Mouse (Mus musculus) midbrain, embryonic 11.5 days (tissue): ENCODE data around the gene Hhipl1. TPM values are rescaled to one million over a fixed set of nuclear protein-coding genes. Genes with fewer than 3 reads are reported as not detected.

Source experiments
- ATAC-seq: fragments of 200-750 bp; cut with Nextera tagmentation; 2 replicates; pipeline ENCODE4 v1.8.0; 2017; ENCODE audit warnings: moderate TSS enrichment, moderate library complexity; ENCODE audit not compliant: low FRiP score
- DNase-seq: peaks from one replicate; pipeline ENCODE4 v3.0.0; 2015; ENCODE audit warnings: low spot score; ENCODE audit errors: missing footprints
- H3K27ac ChIP-seq: fragments of 300-500 bp; sonication (generic); 2 replicates; pipeline ENCODE4 v1.5.1; 2014; ENCODE audit warnings: low read depth, low read length
- H3K27me3 ChIP-seq: fragments of 300-500 bp; sonication (generic); 2 replicates; pipeline ENCODE4 v1.6.1; 2014; ENCODE audit warnings: mild to moderate bottlenecking, low read length, moderate library complexity, mixed read lengths; ENCODE audit not compliant: control insufficient read depth, insufficient read depth
- H3K36me3 ChIP-seq: fragments of 300-500 bp; sonication (generic); 2 replicates; pipeline ENCODE4 v1.6.1; 2014; ENCODE audit warnings: mild to moderate bottlenecking, low read length, moderate library complexity, mixed read lengths; ENCODE audit not compliant: control insufficient read depth, insufficient read depth
- H3K4me1 ChIP-seq: fragments of 300-500 bp; sonication (generic); 2 replicates; pipeline ENCODE4 v1.6.1; 2014; ENCODE audit warnings: low read length; ENCODE audit not compliant: control insufficient read depth, insufficient read depth
- H3K4me2 ChIP-seq: fragments of 300-500 bp; sonication (generic); 2 replicates; pipeline ENCODE4 v1.6.1; 2014; ENCODE audit warnings: mild to moderate bottlenecking, moderate library complexity
- H3K4me3 ChIP-seq: fragments of 300-500 bp; sonication (generic); 2 replicates; pipeline ENCODE4 v1.5.1; 2014; ENCODE audit warnings: low read depth, low read length
- H3K9ac ChIP-seq: fragments of 300-500 bp; sonication (generic); 2 replicates; pipeline ENCODE4 v1.6.1; 2014; ENCODE audit warnings: low read length
- H3K9me3 ChIP-seq: fragments of 300-500 bp; sonication (generic); 2 replicates; pipeline ENCODE4 v1.6.1; 2016; ENCODE audit warnings: low read length; ENCODE audit not compliant: control insufficient read depth
- WGBS: fragments of 180-500 bp; shearing (Covaris S2); extraction: QIAGEN DNeasy Blood & Tissue Kit; methylation state at CpG from one replicate; pipeline ENCODE4 v1.1.7; 2014; 5-methylcytosine and 5-hydroxymethylcytosine counted together
- polyA plus RNA-seq: library from polyadenylated mRNA; unstranded; fragments of >200 nt; fragmentation: Nextera tagmentation; extraction: Ambion mirVana; gene quantifications from 2 replicates; pipeline ENCODE4 v1.2.1, GENCODE M21; 2014

Gene Hhipl1
- polyA plus RNA-seq, 1 experiment from 2014 or later = 3.5 TPM

- peaks cover 32% of the 10 kb centered on the region for H3K4me1 ChIP-seq
- no peaks in the 10 kb centered on the region for H3K9me3 ChIP-seq
- H3K27ac ChIP-seq = no peak overlapping the region
Measured at GRCm38 (mm10) chr12:108308363-108308856, 2.3 kb downstream of the Hhipl1 start.

GRCm38 (mm10) chr12:108309116-108309794 is 3.2 kb downstream of the Hhipl1 start:
- H3K9me3 ChIP-seq = no peaks in the 10 kb centered on the region
- no peak overlapping the region for H3K4me2 ChIP-seq
- no peak overlapping the region for H3K27ac ChIP-seq
- no peak for ATAC-seq
- no peaks in the 10 kb centered on the region; the same call in 1 of the 2 replicates for H3K27me3 ChIP-seq
- no peak overlapping the region for H3K9ac ChIP-seq
- H3K4me3 ChIP-seq = no peak overlapping the region
- H3K4me1 ChIP-seq = peaks cover 32% of the 10 kb centered on the region
- no peak for DNase-seq
- no peaks in the 10 kb centered on the region for H3K36me3 ChIP-seq
- WGBS = 71% methylated on average over 8 of the region's 8 CpGs

More at GRCm38 (mm10) chr12:108308363-108308856, 2.3 kb downstream of the Hhipl1 start:
- no peak for DNase-seq
- no peak overlapping the region for H3K9ac ChIP-seq
- WGBS = 94% methylated on average over 16 of the region's 16 CpGs
- H3K4me2 ChIP-seq = no peak overlapping the region
- H3K27me3 ChIP-seq = no peaks in the 10 kb centered on the region; the same call in 1 of the 2 replicates
- no peak overlapping the region for H3K4me3 ChIP-seq
- H3K36me3 ChIP-seq = no peaks in the 10 kb centered on the region
- ATAC-seq = no peak

- no peak overlapping the region for H3K9ac ChIP-seq
- no peaks in the 10 kb centered on the region for H3K36me3 ChIP-seq
- WGBS = 83% methylated on average over 4 of the region's 4 CpGs
- no peak overlapping the region for H3K27ac ChIP-seq
- no peaks in the 10 kb centered on the region; the same call in 1 of the 2 replicates for H3K27me3 ChIP-seq
- no peak overlapping the region for H3K4me3 ChIP-seq
- peaks cover 32% of the 10 kb centered on the region for H3K4me1 ChIP-seq
- no peaks in the 10 kb centered on the region for H3K9me3 ChIP-seq
- DNase-seq (no peak), ATAC-seq (no peak)
- H3K4me2 ChIP-seq = no peak overlapping the region
Measured at GRCm38 (mm10) chr12:108310041-108310440, 4.0 kb downstream of the Hhipl1 start.

GRCm38 (mm10) chr12:108310456-108311027 is 4.5 kb downstream of the Hhipl1 start:
- DNase-seq (no peak), ATAC-seq (no peak)
- H3K36me3 ChIP-seq = no peaks in the 10 kb centered on the region
- H3K27me3 ChIP-seq = no peaks in the 10 kb centered on the region; the same call in 1 of the 2 replicates
- no peak overlapping the region for H3K4me3 ChIP-seq
- H3K4me1 ChIP-seq = peaks cover 32% of the 10 kb centered on the region
- 73% methylated on average over 7 of the region's 7 CpGs for WGBS
- H3K9ac ChIP-seq = no peak overlapping the region
- H3K27ac ChIP-seq = no peak overlapping the region
- no peak overlapping the region for H3K4me2 ChIP-seq
- H3K9me3 ChIP-seq = no peaks in the 10 kb centered on the region

GRCm38 (mm10) chr12:108311741-108312290 is 5.7 kb downstream of the Hhipl1 start:
- ATAC-seq (no peak), DNase-seq (no peak)
- H3K9ac ChIP-seq = no peak overlapping the region
- H3K27me3 ChIP-seq = no peaks in the 10 kb centered on the region
- peaks cover 32% of the 10 kb centered on the region for H3K4me1 ChIP-seq
- no peak overlapping the region for H3K27ac ChIP-seq
- H3K4me3 ChIP-seq = no peak overlapping the region
- WGBS = 88% methylated on average over 27 of the region's 27 CpGs
- H3K9me3 ChIP-seq = no peaks in the 10 kb centered on the region
- no peak overlapping the region for H3K4me2 ChIP-seq
- H3K36me3 ChIP-seq = no peaks in the 10 kb centered on the region

GRCm38 (mm10) chr12:108312432-108312851 is 6.4 kb downstream of the Hhipl1 start:
- H3K4me2 ChIP-seq = no peak overlapping the region
- DNase-seq = no peak
- H3K36me3 ChIP-seq = no peaks in the 10 kb centered on the region
- peak; percentile 41; the same call in 1 of the 2 replicates for ATAC-seq
- no peaks in the 10 kb centered on the region for H3K9me3 ChIP-seq
- no peak overlapping the region for H3K9ac ChIP-seq
- peaks cover 33% of the 10 kb centered on the region for H3K4me1 ChIP-seq
- H3K27ac ChIP-seq = peak overlapping the region; percentile 26; the same call in 1 of the 2 replicates
- 23% methylated on average over 6 of the region's 6 CpGs for WGBS
- no peaks in the 10 kb centered on the region for H3K27me3 ChIP-seq
- H3K4me3 ChIP-seq = no peak overlapping the region

GRCm38 (mm10) chr12:108313244-108313772 is 7.2 kb downstream of the Hhipl1 start:
- Histone ChIP-seq H3K4me2 (no peak overlapping the region), H3K36me3 (no peaks in the 10 kb centered on the region), H3K27ac (peak overlapping the region; percentile 15; the same call in 1 of the 2 replicates), H3K27me3 (peaks cover 3% of the 10 kb centered on the region), H3K4me1 (peaks cover 37% of the 10 kb centered on the region), H3K9me3 (no peaks in the 10 kb centered on the region), H3K4me3 (no peak overlapping the region), H3K9ac (no peak overlapping the region)
- ATAC-seq (no peak), DNase-seq (no peak)
- 88% methylated on average over 1 of the region's 1 CpGs for WGBS

- H3K27ac ChIP-seq = no peak overlapping the region
- no peak overlapping the region for H3K9ac ChIP-seq
- no peaks in the 10 kb centered on the region for H3K36me3 ChIP-seq
- no peaks in the 10 kb centered on the region for H3K9me3 ChIP-seq
- H3K4me2 ChIP-seq = no peak overlapping the region
- no peak for DNase-seq
- H3K27me3 ChIP-seq = peaks cover 11% of the 10 kb centered on the region
- H3K4me3 ChIP-seq = no peak overlapping the region
- no peak for ATAC-seq
- WGBS = 50% methylated on average over 10 of the region's 10 CpGs
- peaks cover 60% of the 10 kb centered on the region for H3K4me1 ChIP-seq
Measured at GRCm38 (mm10) chr12:108315818-108316217, 9.7 kb downstream of the Hhipl1 start.

GRCm38 (mm10) chr12:108316655-108317054 is 10.6 kb downstream of the Hhipl1 start:
- Histone ChIP-seq H3K27ac (no peak overlapping the region), H3K4me1 (peaks cover 65% of the 10 kb centered on the region), H3K4me3 (no peak overlapping the region), H3K36me3 (no peaks in the 10 kb centered on the region), H3K4me2 (no peak overlapping the region), H3K9me3 (no peaks in the 10 kb centered on the region), H3K9ac (no peak overlapping the region), H3K27me3 (peaks cover 11% of the 10 kb centered on the region)
- ATAC-seq = no peak
- DNase-seq = peak; percentile 90
- 23% methylated on average over 6 of the region's 6 CpGs for WGBS
